Mouse (Mus musculus) MEL (cell line): ENCODE results near the gene Rnasek.

Experiments used
- CHD1 ChIP-seq: IDR thresholded peaks from 2 replicates; pipeline ENCODE4 v1.6.1; 2012; ENCODE audit warnings: low read depth, mild to moderate bottlenecking, inconsistent platforms, low read length, improper control_type of control experiment
- CTCF ChIP-seq, 3 experiments: IDR thresholded peaks in 2 of 3; conservative IDR thresholded peaks in 1 of 3; 2 replicates each; pipeline ENCODE4 v1.5.1; 2011 to 2012; ENCODE audit warnings: low read length in 3 of 3, low read depth in 2 of 3, mild to moderate bottlenecking in 2 of 3, improper control_type of control experiment in 1 of 3, inconsistent platforms in 1 of 3, mixed read lengths in 1 of 3, moderate library complexity in 1 of 3; ENCODE audit not compliant: control insufficient read depth in 1 of 3, insufficient read depth in 1 of 3, poor library complexity in 1 of 3, severe bottlenecking in 1 of 3
- EP300 ChIP-seq, 2 experiments: IDR thresholded peaks; 2 replicates each; pipeline ENCODE4 v1.6.1; 2011; ENCODE audit warnings: improper control_type of control experiment in 2 of 2, low read length in 2 of 2, low read depth in 1 of 2, mild to moderate bottlenecking in 1 of 2
- GATA1 ChIP-seq: IDR thresholded peaks from 2 replicates; pipeline ENCODE4 v1.6.1; 2011; ENCODE audit warnings: low read depth, low read length, improper control_type of control experiment
- HCFC1 ChIP-seq: IDR thresholded peaks from 2 replicates; pipeline ENCODE4 v1.6.1; 2012; ENCODE audit warnings: low read depth, mild to moderate bottlenecking, inconsistent platforms, low read length, improper control_type of control experiment, moderate library complexity
- MAFK ChIP-seq: IDR thresholded peaks from 2 replicates; pipeline ENCODE4 v1.6.1; 2011; ENCODE audit warnings: low read depth, mild to moderate bottlenecking, low read length, improper control_type of control experiment, borderline replicate concordance
- MAX ChIP-seq: IDR thresholded peaks from 2 replicates; pipeline ENCODE4 v1.6.1; 2011; ENCODE audit warnings: low read length, improper control_type of control experiment
- MEF2A ChIP-seq: IDR thresholded peaks from 2 replicates; pipeline ENCODE4 v1.6.1; 2014; ENCODE audit warnings: low read depth, mild to moderate bottlenecking, inconsistent platforms, low read length, improper control_type of control experiment; ENCODE audit not compliant: poor library complexity, insufficient replicate concordance, severe bottlenecking; ENCODE audit errors: extremely low read depth
- MYC ChIP-seq: IDR thresholded peaks from 2 replicates; pipeline ENCODE4 v1.6.1; 2011; ENCODE audit warnings: low read depth, mild to moderate bottlenecking, low read length, improper control_type of control experiment, moderate library complexity
- POLR2A ChIP-seq, 2 experiments: IDR thresholded peaks; 2 replicates each; pipeline ENCODE4 v1.6.1; 2011 to 2012; ENCODE audit warnings: low read length in 2 of 2, mild to moderate bottlenecking in 2 of 2, control low read depth in 1 of 2, improper control_type of control experiment in 1 of 2, low read depth in 1 of 2, moderate library complexity in 1 of 2; ENCODE audit not compliant: control insufficient read depth in 1 of 2, insufficient read depth in 1 of 2, poor library complexity in 1 of 2
- POLR2AphosphoS5 ChIP-seq: IDR thresholded peaks from 2 replicates; pipeline ENCODE4 v1.6.1; 2012; ENCODE audit warnings: low read depth, borderline replicate concordance, mild to moderate bottlenecking, inconsistent platforms, low read length, moderate library complexity, mixed read lengths
- TCF12 ChIP-seq: IDR thresholded peaks from 2 replicates; pipeline ENCODE4 v1.6.1; 2014; ENCODE audit warnings: low read depth, mild to moderate bottlenecking, inconsistent platforms, low read length, improper control_type of control experiment, moderate library complexity
- USF1 ChIP-seq: IDR thresholded peaks from 2 replicates; pipeline ENCODE4 v1.6.1; 2014; ENCODE audit warnings: low read depth, mild to moderate bottlenecking, inconsistent platforms, low read length, improper control_type of control experiment, moderate library complexity
- ZC3H11A ChIP-seq: IDR thresholded peaks from 2 replicates; pipeline ENCODE4 v1.6.1; 2012; ENCODE audit warnings: low read depth, mild to moderate bottlenecking, inconsistent platforms, low read length, improper control_type of control experiment

DNA sequence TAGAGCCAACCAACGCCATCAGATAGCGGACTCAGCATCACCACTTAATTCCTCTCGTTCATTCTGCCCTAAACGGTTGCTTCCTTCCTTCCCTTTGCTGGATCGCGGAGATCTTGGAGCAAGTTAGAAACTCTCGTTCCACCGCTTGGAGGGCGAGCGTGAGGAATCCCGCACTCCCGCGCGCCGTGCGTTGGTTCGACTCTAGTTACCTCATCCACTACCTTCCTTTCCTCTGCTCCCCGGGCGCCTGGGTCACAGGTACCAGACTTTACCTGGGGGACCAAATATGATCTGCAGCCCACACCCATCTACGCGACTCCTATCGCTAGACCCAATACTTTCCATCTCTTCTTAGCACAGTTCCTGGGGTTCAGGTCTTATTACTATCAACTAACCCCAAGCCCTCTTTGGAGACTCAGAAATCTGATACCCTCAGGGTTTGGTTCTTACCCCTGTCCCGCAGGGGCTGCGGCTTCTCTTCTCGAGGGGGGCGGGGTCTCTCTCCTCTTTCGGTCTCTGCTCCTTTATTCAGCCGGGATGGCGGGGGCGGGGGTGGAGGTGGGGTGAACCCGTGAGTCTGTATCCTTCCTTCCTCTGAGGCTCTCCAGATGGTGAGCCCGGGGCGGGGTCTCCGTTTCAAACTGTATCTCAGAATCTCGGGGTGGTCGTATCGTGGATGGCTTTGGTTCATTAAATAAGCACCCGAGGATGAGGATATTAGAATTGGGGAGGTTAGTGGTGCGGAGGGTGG, 10.2 kb downstream of the Rnasek start, which contains the start of gene Bcl6b:
- TF ChIP-seq MAX (no peak), ZC3H11A (no peak), POLR2AphosphoS5 (no peak), CHD1 (no peak), GATA1 (no peak), MEF2A (no peak), CTCF (IDR thresholded peaks at IDR 0.05 in 2 of 3, conservative IDR thresholded peaks at IDR 0.05 in 1 of 3; ENCODE audit: control insufficient read depth in 1 of 3, insufficient read depth in 1 of 3, low read depth in 2 of 3, low read length in 3 of 3, poor library complexity in 1 of 3, severe bottlenecking in 1 of 3) (no peak), MAFK (no peak), POLR2A (IDR thresholded peaks at IDR 0.05; ENCODE audit: control insufficient read depth in 1 of 2, insufficient read depth in 1 of 2, low read depth in 1 of 2, low read length in 2 of 2, poor library complexity in 1 of 2) (no peak), TCF12 (no peak), EP300 (IDR thresholded peaks at IDR 0.05; ENCODE audit: low read depth in 1 of 2, low read length in 2 of 2) (no peak), USF1 (no peak), MYC (no peak), HCFC1 (no peak)
